Comparison of ENCODE assay signal across 8 mouse cellular contexts in the genomic region with DNA sequence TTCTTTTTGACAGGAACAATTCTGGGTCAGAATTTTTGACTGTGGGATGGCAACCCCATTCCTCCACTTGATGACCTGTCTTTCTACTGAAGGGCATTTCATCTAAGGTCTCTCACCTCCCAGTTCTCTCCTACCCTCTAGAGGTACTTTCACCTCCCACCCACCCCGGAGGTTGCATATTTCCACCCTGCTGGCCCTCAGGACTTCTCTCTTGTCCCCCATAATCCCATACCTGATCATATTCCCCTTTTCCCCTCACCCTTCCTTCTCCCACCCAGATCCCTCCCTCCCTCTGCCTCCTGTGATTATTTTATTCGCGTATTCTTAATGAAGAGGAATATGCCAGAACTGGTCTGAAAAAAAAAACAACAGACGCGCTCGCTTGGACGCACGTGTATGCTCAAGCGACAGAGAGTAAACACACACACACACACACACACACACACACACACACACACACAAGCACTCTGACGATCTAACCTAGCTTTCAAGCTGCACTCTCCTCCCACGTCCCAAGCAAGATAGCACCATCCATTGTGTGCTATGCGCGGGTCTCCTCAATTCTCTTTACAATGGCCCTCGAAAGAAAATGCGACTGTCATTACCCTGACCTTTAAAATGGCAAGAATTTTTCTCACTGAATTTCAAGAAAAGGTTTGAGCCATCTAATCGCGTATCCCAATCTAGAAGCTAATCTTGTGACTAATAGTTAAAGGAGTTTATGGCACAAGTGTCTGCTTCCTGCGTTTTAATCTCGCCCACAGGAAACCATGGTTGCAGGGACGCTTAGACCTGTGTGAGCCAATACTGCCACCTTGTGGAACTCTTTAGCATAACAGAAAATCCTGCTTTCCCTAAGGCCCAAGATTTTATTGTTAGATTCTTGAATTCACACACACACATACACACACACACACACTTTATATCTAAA.
DNase-seq lines count a peak whose midpoint lies in the region; ATAC-seq and TF ChIP-seq lines count a peak whose summit lies in the region.

No protein-coding gene starts in this region.

- peak; percentile 11 for DNase-seq in thymus, adult 2 months
- DNase-seq in thymus, adult 18-20 months: no peak
- peak; percentile 81 to 89 for DNase-seq in cerebellum, postnatal 10 days
- peak; percentile 53 to 84 for DNase-seq in frontal cortex, postnatal 36 days (ENCODE audit: low spot score in 2 of 2)
- peak; percentile 40 to 76 for DNase-seq in left cerebral cortex, adult 9 months (ENCODE audit: low spot score in 2 of 2)
- peak; percentile 20 for DNase-seq in skeletal muscle tissue, adult 2 months (ENCODE audit: low read depth, low spot score)

- no peak overlapping the region for H3K4me3 ChIP-seq in thymus, adult 2 months (ENCODE audit: control insufficient read depth, insufficient read depth, low read length)
- H3K4me3 ChIP-seq in intestine, embryonic 15.5 days (replicated peaks): peak overlapping the region; percentile 28
- H3K4me3 ChIP-seq in megakaryocyte, embryonic 14.5 days (replicated peaks): peak overlapping the region; percentile 59

- ATAC-seq in intestine, embryonic 15.5 days: peak; percentile 92

- H3K4me1 ChIP-seq in thymus, adult 2 months (replicated peaks; ENCODE audit: control insufficient read depth, insufficient read depth, low read length): no peaks in the 10 kb centered on the region
- H3K4me1 ChIP-seq in intestine, embryonic 15.5 days (replicated peaks): no peaks in the 10 kb centered on the region
- peaks cover 4% of the 10 kb centered on the region; the same call in 1 of the 2 replicates for H3K4me1 ChIP-seq in megakaryocyte, embryonic 14.5 days

- H3K9me3 ChIP-seq in intestine, embryonic 15.5 days: no peaks in the 10 kb centered on the region
- H3K9me3 ChIP-seq in megakaryocyte, embryonic 14.5 days: no peaks in the 10 kb centered on the region

- no peak overlapping the region for H3K27ac ChIP-seq in thymus, adult 2 months (ENCODE audit: control insufficient read depth, insufficient read depth, low read length)
- no peak overlapping the region for H3K27ac ChIP-seq in intestine, embryonic 15.5 days

- H3K9ac ChIP-seq in intestine, embryonic 15.5 days: no peak overlapping the region

- TF ChIP-seq POLR2A in thymus, adult 2 months (IDR thresholded peaks at IDR 0.05; ENCODE audit: control insufficient read depth, extremely low read depth, insufficient read depth, low read length, poor library complexity): no peak

- TF ChIP-seq CTCF in thymus, adult 2 months (IDR thresholded peaks at IDR 0.05; ENCODE audit: borderline replicate concordance, control insufficient read depth, extremely low read depth, insufficient read depth, low read length, poor library complexity): no peak

- 19% methylated on average over 20 of the region's 20 CpGs for WGBS in thymus, adult 2 months
- 7% methylated on average over 20 of the region's 20 CpGs for WGBS in intestine, embryonic 15.5 days

- H3K36me3 ChIP-seq in thymus, adult 2 months (ENCODE audit: control insufficient read depth, insufficient read depth, low read length): no peaks in the 10 kb centered on the region
- no peaks in the 10 kb centered on the region for H3K36me3 ChIP-seq in intestine, embryonic 15.5 days
- H3K36me3 ChIP-seq in megakaryocyte, embryonic 14.5 days (replicated peaks; ENCODE audit: low read length): no peaks in the 10 kb centered on the region

- no peaks in the 10 kb centered on the region for H3K27me3 ChIP-seq in thymus, adult 2 months (ENCODE audit: control insufficient read depth, insufficient read depth, low read length)
- H3K27me3 ChIP-seq in intestine, embryonic 15.5 days (replicated peaks): no peaks in the 10 kb centered on the region
- H3K27me3 ChIP-seq in megakaryocyte, embryonic 14.5 days (replicated peaks): no peaks in the 10 kb centered on the region

- H3K4me2 ChIP-seq in intestine, embryonic 15.5 days (replicated peaks): peak overlapping the region; percentile 66

Comparison
In these comparisons a context has a peak if more than half of its experiments do, and no peak if none do; other contexts are left out.
1. DNase-seq: peak in thymus, adult 2 months (single experiment), cerebellum, postnatal 10 days (2 of 2), frontal cortex, postnatal 36 days (2 of 2), left cerebral cortex, adult 9 months (2 of 2) and skeletal muscle tissue, adult 2 months (single experiment); none in thymus, adult 18-20 months (0 of 2).